Mouse (Mus musculus) brain, embryonic 14.5 days (tissue): ENCODE results near the gene Eml2.
A peak's percentile ranks its signal among the peaks of the same experiment; 100 is the strongest.

Experiments used
- CTCF ChIP-seq: fragments of 200-500 bp; IDR thresholded peaks from 2 replicates; pipeline ENCODE4 v1.5.1; 2012; ENCODE audit warnings: inconsistent platforms, mild to moderate bottlenecking, moderate library complexity, borderline replicate concordance; ENCODE audit not compliant: insufficient read depth, insufficient read length; ENCODE audit errors: extremely low read depth
- POLR2A ChIP-seq: fragments of 200-500 bp; IDR thresholded peaks from 2 replicates; pipeline ENCODE4 v1.6.1; 2012; ENCODE audit warnings: mild to moderate bottlenecking, inconsistent platforms, borderline replicate concordance; ENCODE audit not compliant: poor library complexity, insufficient read depth, insufficient read length, severe bottlenecking; ENCODE audit errors: extremely low read depth

- no peak for TF ChIP-seq POLR2A
- TF ChIP-seq CTCF = peak; percentile 63
These were observed 38.8 kb upstream of the Eml2 start for GRCm38 (mm10) chr7:19137380-19137779.
